27 mouse cellular contexts compared by ENCODE assay signal in genomic region chr17:12906436-12906835, GRCm38 (mm10). TPM values are rescaled to one million over a fixed set of nuclear protein-coding genes. Genes with fewer than 3 reads are reported as not detected.
"Had no signal": no experiment of that assay in that cellular context is flagged by ENCODE, and none has a peak within 500 bp of the region (broad histone marks: within the 10 kb centered on the region; RNA-seq: fewer than 3 reads in every experiment).

No protein-coding gene starts in this region.

- H3K27ac ChIP-seq: kidney, embryonic 15.5 days; limb, embryonic 13.5 days; liver, embryonic 13.5 days; midbrain, embryonic 12.5 days; neural tube, embryonic 13.5 days; stomach, embryonic 15.5 days had no signal

- DNase-seq: kidney, adult 8-10 months; kidney, postnatal 10 days; kidney, postnatal 36 days; left cerebral cortex, postnatal 4 days; liver, embryonic 13.5 days; lung, adult 2 months; lung, postnatal 14 days; lung, postnatal 4 days; retina, postnatal 1 day; right cerebral cortex, postnatal 25 days; spleen, adult 18-20 months; thymus, adult 2 months; thymus, postnatal 14 days had no signal

- H3K4me2 ChIP-seq: kidney, embryonic 15.5 days; limb, embryonic 13.5 days; liver, embryonic 13.5 days; midbrain, embryonic 12.5 days; neural tube, embryonic 13.5 days; stomach, embryonic 15.5 days had no signal

- ATAC-seq: midbrain, embryonic 16.5 days had no signal

- H3K9me3 ChIP-seq: kidney, embryonic 15.5 days; limb, embryonic 13.5 days; liver, embryonic 13.5 days; midbrain, embryonic 12.5 days; neural tube, embryonic 13.5 days; stomach, embryonic 15.5 days had no signal

- H3K4me3 ChIP-seq: kidney, embryonic 15.5 days; limb, embryonic 13.5 days; liver, embryonic 13.5 days; midbrain, embryonic 12.5 days; myocyte; neural tube, embryonic 13.5 days; stomach, embryonic 15.5 days had no signal

- H3K27me3 ChIP-seq: kidney, embryonic 15.5 days; limb, embryonic 13.5 days; liver, embryonic 13.5 days; midbrain, embryonic 12.5 days; neural tube, embryonic 13.5 days; stomach, embryonic 15.5 days had no signal

- H3K4me1 ChIP-seq: kidney, embryonic 15.5 days; liver, embryonic 13.5 days had no signal

- H3K9ac ChIP-seq: kidney, embryonic 15.5 days; limb, embryonic 13.5 days; liver, embryonic 13.5 days; midbrain, embryonic 12.5 days; neural tube, embryonic 13.5 days; stomach, embryonic 15.5 days had no signal

RNA-seq across cellular contexts. Expression of gene Pnldc1, which starts 3.6 kb away (rescaled TPM):
- total RNA-seq: megakaryocyte-erythroid progenitor cell, adult 5-6 weeks; monocyte, adult 5-6 weeks had no signal

RNA-seq across cellular contexts. Expression of gene Mrgprh, which starts 30.6 kb away (rescaled TPM):
- total RNA-seq: layer of hippocampus, postnatal 14 days; left cerebral cortex, postnatal 4 days; megakaryocyte progenitor cell, adult 5-6 weeks; megakaryocyte-erythroid progenitor cell, adult 5-6 weeks; monocyte, adult 5-6 weeks; neutrophil, adult 5-6 weeks had no signal
- polyA plus RNA-seq: kidney, embryonic 15.5 days; liver, embryonic 13.5 days; liver, embryonic 16.5 days; lung, embryonic 16.5 days; midbrain, embryonic 12.5 days; midbrain, embryonic 16.5 days; myocyte; neural tube, embryonic 13.5 days had no signal

RNA-seq across cellular contexts. Expression of gene Acat3, which starts 34.0 kb away (rescaled TPM):
- total RNA-seq: monocyte, adult 5-6 weeks had no signal
